Mouse (Mus musculus) thymus, adult 2 months (tissue): Measurements from ENCODE around the gene Gas6. TPM values are rescaled to one million over a fixed set of nuclear protein-coding genes. Genes with fewer than 3 reads are reported as not detected.

Experiments
- DNase-seq: peaks from one replicate; pipeline ENCODE4 v3.0.0; 2021
- H3K27ac ChIP-seq: fragments of 200-500 bp; 2 replicates; pipeline ENCODE4 v1.5.1; 2012; ENCODE audit warnings: low read length, control low read depth; ENCODE audit not compliant: control insufficient read depth, insufficient read depth
- H3K27me3 ChIP-seq: fragments of 200-500 bp; 2 replicates; pipeline ENCODE4 v1.6.1; 2012; ENCODE audit warnings: mild to moderate bottlenecking, low read length, moderate library complexity, mixed read lengths; ENCODE audit not compliant: control insufficient read depth, insufficient read depth
- H3K36me3 ChIP-seq: fragments of 200-500 bp; 2 replicates; pipeline ENCODE4 v1.6.1; 2012; ENCODE audit warnings: mild to moderate bottlenecking, low read length, moderate library complexity; ENCODE audit not compliant: control insufficient read depth, insufficient read depth
- H3K4me1 ChIP-seq: fragments of 200-500 bp; replicated peaks from 2 replicates; pipeline ENCODE4 v1.6.1; 2012; ENCODE audit warnings: low read length; ENCODE audit not compliant: control insufficient read depth, insufficient read depth
- H3K4me3 ChIP-seq: fragments of 200-500 bp; 2 replicates; pipeline ENCODE4 v1.5.1; 2012; ENCODE audit warnings: mild to moderate bottlenecking, low read length, control low read depth, moderate library complexity; ENCODE audit not compliant: control insufficient read depth, insufficient read depth
- CTCF ChIP-seq: fragments of 200-500 bp; IDR thresholded peaks from 2 replicates; pipeline ENCODE4 v1.5.1; 2012; ENCODE audit warnings: mild to moderate bottlenecking, control low read depth, low read length, moderate library complexity, borderline replicate concordance; ENCODE audit not compliant: control insufficient read depth, poor library complexity, insufficient read depth; ENCODE audit errors: extremely low read depth
- POLR2A ChIP-seq: fragments of 200-500 bp; IDR thresholded peaks from 2 replicates; pipeline ENCODE4 v1.6.1; 2012; ENCODE audit warnings: mild to moderate bottlenecking, low read length, control low read depth, moderate library complexity; ENCODE audit not compliant: control insufficient read depth, poor library complexity, insufficient read depth; ENCODE audit errors: extremely low read depth
- WGBS: fragments of 180-500 bp; shearing (Covaris S2); methylation state at CpG from one replicate; pipeline ENCODE4 v1.1.7; 2018; 5-methylcytosine and 5-hydroxymethylcytosine counted together
- polyA plus RNA-seq: library from polyadenylated mRNA; depleted of rRNA; stranded (reverse); fragments of >200 nt; gene quantifications from 2 replicates; pipeline ENCODE4 v1.2.3, GENCODE M21; 2012

Gas6 gene
- polyA plus RNA-seq, 1 experiment = 163 TPM

- Histone ChIP-seq H3K27me3 (no peaks in the 10 kb centered on the region), H3K27ac (no peak overlapping the region), H3K36me3 (no peaks in the 10 kb centered on the region), H3K4me3 (no peak overlapping the region), H3K4me1 (no peaks in the 10 kb centered on the region)
- no peak for DNase-seq
- TF ChIP-seq POLR2A = no peak
- TF ChIP-seq CTCF = no peak
- WGBS = 9% methylated on average over 4 of the region's 4 CpGs
Measured at GRCm38 (mm10) chr8:13506849-13507248, 12.6 kb upstream of the Gas6 start.

- no peaks in the 10 kb centered on the region for H3K4me1 ChIP-seq
- no peak for DNase-seq
- no peak overlapping the region for H3K4me3 ChIP-seq
- H3K27ac ChIP-seq = no peak overlapping the region
- no peaks in the 10 kb centered on the region for H3K36me3 ChIP-seq
- TF ChIP-seq POLR2A = no peak
- TF ChIP-seq CTCF = no peak
- no peaks in the 10 kb centered on the region for H3K27me3 ChIP-seq
Measured at GRCm38 (mm10) chr8:13504894-13505674, 10.8 kb upstream of the Gas6 start.

GRCm38 (mm10) chr8:13503936-13504606, 9.8 kb upstream of the Gas6 start:
- DNase-seq = no peak
- TF ChIP-seq CTCF = no peak
- TF ChIP-seq POLR2A = no peak
- H3K27ac ChIP-seq = no peak overlapping the region

GRCm38 (mm10) chr8:13501221-13501620, 6.9 kb upstream of the Gas6 start:
- no peaks in the 10 kb centered on the region for H3K4me1 ChIP-seq
- no peak overlapping the region for H3K4me3 ChIP-seq
- H3K36me3 ChIP-seq = no peaks in the 10 kb centered on the region
- WGBS = 90% methylated on average over 3 of the region's 3 CpGs
- TF ChIP-seq CTCF = no peak
- TF ChIP-seq POLR2A = no peak
- H3K27me3 ChIP-seq = no peaks in the 10 kb centered on the region
- DNase-seq = no peak
- H3K27ac ChIP-seq = no peak overlapping the region

More at GRCm38 (mm10) chr8:13503936-13504606, 9.8 kb upstream of the Gas6 start:
- Histone ChIP-seq H3K4me1 (no peaks in the 10 kb centered on the region), H3K36me3 (no peaks in the 10 kb centered on the region), H3K27me3 (no peaks in the 10 kb centered on the region), H3K4me3 (no peak overlapping the region)
- WGBS = 10% methylated on average over 8 of the region's 8 CpGs

- TF ChIP-seq POLR2A (no peak), CTCF (no peak)
- no peak for DNase-seq
- peaks cover 11% of the 10 kb centered on the region for H3K27me3 ChIP-seq
- peak overlapping the region; percentile 4; the same call in 1 of the 2 replicates for H3K4me3 ChIP-seq
- WGBS = 78% methylated on average over 11 of the region's 11 CpGs
- H3K4me1 ChIP-seq = peaks cover 3% of the 10 kb centered on the region; the same call in 1 of the 2 replicates
- no peaks in the 10 kb centered on the region for H3K36me3 ChIP-seq
- H3K27ac ChIP-seq = no peak overlapping the region; the same call in 1 of the 2 replicates
Measured at GRCm38 (mm10) chr8:13493011-13493410, 1.3 kb downstream of the Gas6 start.

- H3K4me3 ChIP-seq = no peak overlapping the region
- WGBS = 65% methylated on average over 9 of the region's 9 CpGs
- peaks cover 3% of the 10 kb centered on the region; the same call in 1 of the 2 replicates for H3K4me1 ChIP-seq
- H3K27ac ChIP-seq = no peak overlapping the region
- TF ChIP-seq POLR2A (no peak), CTCF (no peak)
- DNase-seq = no peak
- peaks cover 11% of the 10 kb centered on the region for H3K27me3 ChIP-seq
- H3K36me3 ChIP-seq = no peaks in the 10 kb centered on the region
Measured at GRCm38 (mm10) chr8:13492198-13492995, 1.9 kb downstream of the Gas6 start.
